Comparison of ENCODE assay signal across 8 mouse cellular contexts in genomic region chr6:51170414-51170813, GRCm38 (mm10).
DNase-seq lines count a peak whose midpoint lies in the region; ATAC-seq lines count a peak whose summit lies in the region.

No protein-coding gene starts in this region.

- no peaks in the 10 kb centered on the region for H3K36me3 ChIP-seq in forebrain, embryonic 14.5 days (ENCODE audit: control insufficient read depth, insufficient read depth, low read length)
- no peaks in the 10 kb centered on the region for H3K36me3 ChIP-seq in hindbrain, embryonic 16.5 days (ENCODE audit: control insufficient read depth, insufficient read depth, low read length)
- no peaks in the 10 kb centered on the region for H3K36me3 ChIP-seq in liver, embryonic 12.5 days

- H3K9ac ChIP-seq in forebrain, embryonic 14.5 days (ENCODE audit: low read length) = no peak overlapping the region
- no peak overlapping the region for H3K9ac ChIP-seq in hindbrain, embryonic 16.5 days (ENCODE audit: low read depth, low read length)
- peak overlapping the region; percentile 73 for H3K9ac ChIP-seq in liver, embryonic 12.5 days

- peak overlapping the region; percentile 37; the same call in 1 of the 2 replicates for H3K4me2 ChIP-seq in forebrain, embryonic 14.5 days (ENCODE audit: low read length)
- peak overlapping the region; percentile 35; the same call in 1 of the 2 replicates for H3K4me2 ChIP-seq in hindbrain, embryonic 16.5 days (ENCODE audit: low read length)
- peak overlapping the region; percentile 92 for H3K4me2 ChIP-seq in liver, embryonic 12.5 days

- peaks cover 42% of the 10 kb centered on the region for H3K27me3 ChIP-seq in forebrain, embryonic 14.5 days (replicated peaks; ENCODE audit: control insufficient read depth, insufficient read depth, low read length)
- peaks cover 8% of the 10 kb centered on the region for H3K27me3 ChIP-seq in hindbrain, embryonic 16.5 days (replicated peaks; ENCODE audit: control insufficient read depth, insufficient read depth, low read length)
- H3K27me3 ChIP-seq in liver, embryonic 12.5 days (replicated peaks) = peaks cover 42% of the 10 kb centered on the region

- H3K4me1 ChIP-seq in forebrain, embryonic 14.5 days (ENCODE audit: control insufficient read depth, insufficient read depth, low read length) = peaks cover 10% of the 10 kb centered on the region; the same call in 1 of the 2 replicates
- peaks cover 8% of the 10 kb centered on the region for H3K4me1 ChIP-seq in hindbrain, embryonic 16.5 days (ENCODE audit: control insufficient read depth, insufficient read depth, low read depth, low read length)
- H3K4me1 ChIP-seq in liver, embryonic 12.5 days = peaks cover 56% of the 10 kb centered on the region

- no peak overlapping the region for H3K4me3 ChIP-seq in forebrain, embryonic 14.5 days (ENCODE audit: low read depth, low read length)
- H3K4me3 ChIP-seq in hindbrain, embryonic 16.5 days (ENCODE audit: low read length) = no peak overlapping the region
- peak overlapping the region; percentile 60 for H3K4me3 ChIP-seq in liver, embryonic 12.5 days

- 0 out of 2 replicates have a peak overlapping the region, but pooled peaks have one; percentile 3 for H3K27ac ChIP-seq in forebrain, embryonic 14.5 days (ENCODE audit: low read depth, low read length)
- no peak overlapping the region for H3K27ac ChIP-seq in hindbrain, embryonic 16.5 days (ENCODE audit: low read depth, low read length)
- H3K27ac ChIP-seq in liver, embryonic 12.5 days = peak overlapping the region; percentile 91

- under 1% methylated on average over 11 of the region's 11 CpGs for WGBS in forebrain, embryonic 14.5 days
- under 1% methylated on average over 11 of the region's 11 CpGs for WGBS in hindbrain, embryonic 16.5 days
- WGBS in liver, embryonic 12.5 days (ENCODE audit: insufficient replicate concordance) = 0% methylated on average over 11 of the region's 11 CpGs

- peak; percentile 78 to 79 for DNase-seq in cerebellum, postnatal 14 days
- DNase-seq in cerebellum, adult 8-10 months = no peak
- peak; percentile 95 for DNase-seq in adipocyte (ENCODE audit: low spot score)
- DNase-seq in forebrain, embryonic 14.5 days (ENCODE audit: low spot score) = peak; percentile 77
- DNase-seq in neural tube, embryonic 10.5 days (ENCODE audit: extremely low spot score, low spot score) = peak; percentile 71
- DNase-seq in frontal cortex, postnatal 25 days (ENCODE audit: low spot score in 2 of 2) = no peak

- peak; percentile 48; the same call in 1 of the 2 replicates for ATAC-seq in forebrain, embryonic 14.5 days
- no peak for ATAC-seq in hindbrain, embryonic 16.5 days
- peak; percentile 46; the same call in 1 of the 2 replicates for ATAC-seq in liver, embryonic 12.5 days

- H3K9me3 ChIP-seq in forebrain, embryonic 14.5 days (replicated peaks; ENCODE audit: control insufficient read depth, low read length) = no peaks in the 10 kb centered on the region
- H3K9me3 ChIP-seq in hindbrain, embryonic 16.5 days (ENCODE audit: control insufficient read depth, low read length) = no peaks in the 10 kb centered on the region
- no peaks in the 10 kb centered on the region for H3K9me3 ChIP-seq in liver, embryonic 12.5 days (replicated peaks)

Comparison
In these comparisons a context has a peak if more than half of its experiments do, and no peak if none do; other contexts are left out.
1. DNase-seq: peak in cerebellum, postnatal 14 days (2 of 2), adipocyte (single experiment), forebrain, embryonic 14.5 days (single experiment) and neural tube, embryonic 10.5 days (single experiment); none in cerebellum, adult 8-10 months (single experiment) and frontal cortex, postnatal 25 days (0 of 2).
2. H3K4me2 ChIP-seq: peak in every context shown above with its lines; median percentile 92 in liver, embryonic 12.5 days; 37 in forebrain, embryonic 14.5 days; 35 in hindbrain, embryonic 16.5 days.